9 mouse cellular contexts compared by ENCODE assay signal in the genomic region with DNA sequence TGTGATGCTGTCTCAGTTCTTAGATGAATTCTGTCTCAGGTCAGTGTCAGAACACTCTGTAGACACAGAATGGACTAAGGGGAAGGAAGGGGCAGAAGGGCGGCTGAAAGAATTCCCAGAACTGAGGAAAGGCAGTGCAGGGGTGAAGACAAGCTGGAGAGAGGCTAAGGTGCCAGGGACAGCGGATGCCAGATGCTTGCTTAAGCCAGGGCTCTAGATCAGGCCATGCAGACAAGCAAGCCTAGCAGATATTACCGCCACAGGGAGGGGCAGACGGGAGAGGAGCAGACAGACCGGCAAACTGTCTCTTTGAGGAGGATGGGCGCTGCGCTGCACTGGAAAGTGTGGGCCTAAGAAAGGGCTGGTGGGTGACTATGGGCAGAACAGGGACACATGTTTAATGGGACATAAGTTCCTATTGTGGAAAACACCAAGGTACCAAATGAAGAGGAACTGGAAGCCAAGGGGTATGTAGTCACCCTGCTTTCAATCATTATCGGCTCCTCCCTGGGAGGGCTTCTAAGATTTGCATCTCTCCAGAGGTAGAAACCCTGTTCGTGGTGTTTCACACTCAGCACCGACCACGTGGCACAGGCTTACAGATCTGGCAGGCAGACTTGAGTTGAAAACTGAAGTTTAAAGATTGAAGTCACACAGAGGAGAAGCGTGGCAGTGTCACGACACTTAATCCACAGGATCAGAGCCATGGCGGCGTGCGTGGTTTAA. TPM values are rescaled to one million over a fixed set of nuclear protein-coding genes. Genes with fewer than 3 reads are reported as not detected.
A peak's percentile ranks its signal among the peaks of the same experiment; 100 is the strongest.
DNase-seq lines count a peak whose midpoint lies in the region; ATAC-seq lines count a peak whose summit lies in the region.
"Had no signal": no experiment of that assay in that cellular context is flagged by ENCODE, and none has a peak within 500 bp of the region (broad histone marks: within the 10 kb centered on the region; RNA-seq: fewer than 3 reads in every experiment).

No protein-coding gene starts in this region.

- H3K9ac ChIP-seq in embryonic facial prominence, embryonic 15.5 days, result no peak overlapping the region
- H3K9ac ChIP-seq in liver, embryonic 12.5 days, result no peak overlapping the region

- no peaks in the 10 kb centered on the region for H3K9me3 ChIP-seq in embryonic facial prominence, embryonic 15.5 days (replicated peaks)
- no peaks in the 10 kb centered on the region for H3K9me3 ChIP-seq in embryonic facial prominence, embryonic 10.5 days
- no peaks in the 10 kb centered on the region for H3K9me3 ChIP-seq in liver, embryonic 12.5 days (replicated peaks)

- H3K4me2 ChIP-seq in embryonic facial prominence, embryonic 15.5 days (replicated peaks), result no peak overlapping the region
- no peak overlapping the region for H3K4me2 ChIP-seq in liver, embryonic 12.5 days

- H3K36me3 ChIP-seq in embryonic facial prominence, embryonic 15.5 days, result no peaks in the 10 kb centered on the region
- no peaks in the 10 kb centered on the region for H3K36me3 ChIP-seq in embryonic facial prominence, embryonic 10.5 days (replicated peaks)
- H3K36me3 ChIP-seq in liver, embryonic 12.5 days, result no peaks in the 10 kb centered on the region

- no peak overlapping the region for H3K4me3 ChIP-seq in embryonic facial prominence, embryonic 15.5 days (replicated peaks)
- H3K4me3 ChIP-seq in embryonic facial prominence, embryonic 10.5 days, result no peak overlapping the region
- H3K4me3 ChIP-seq in brown adipose tissue, adult 24 weeks (ENCODE audit: insufficient read depth, low read depth, low read length), result no peak overlapping the region
- no peak overlapping the region for H3K4me3 ChIP-seq in liver, embryonic 12.5 days

- 71% methylated on average over 16 of the region's 16 CpGs for whole genome bisulfite sequencing in embryonic facial prominence, embryonic 15.5 days
- 76% methylated on average over 16 of the region's 16 CpGs for WGBS in embryonic facial prominence, embryonic 10.5 days
- WGBS in liver, embryonic 12.5 days (ENCODE audit: insufficient replicate concordance), result 55% methylated on average over 16 of the region's 16 CpGs

- peaks cover 35% of the 10 kb centered on the region for H3K4me1 ChIP-seq in embryonic facial prominence, embryonic 15.5 days
- peaks cover 28% of the 10 kb centered on the region for H3K4me1 ChIP-seq in embryonic facial prominence, embryonic 10.5 days
- peaks cover 48% of the 10 kb centered on the region for H3K4me1 ChIP-seq in brown adipose tissue, adult 24 weeks (ENCODE audit: control insufficient read depth, insufficient read depth, insufficient read length, low read length)
- peaks cover 76% of the 10 kb centered on the region for H3K4me1 ChIP-seq in liver, embryonic 12.5 days

- ATAC-seq in embryonic facial prominence, embryonic 15.5 days (ENCODE audit: insufficient number of reproducible peaks, low FRiP score, low TSS enrichment, low read depth), result peak; percentile 25; the same call in 1 of the 2 replicates
- ATAC-seq in liver, embryonic 12.5 days, result peak; percentile 47; the same call in 1 of the 2 replicates

- H3K27me3 ChIP-seq in embryonic facial prominence, embryonic 15.5 days, result no peaks in the 10 kb centered on the region
- H3K27me3 ChIP-seq in embryonic facial prominence, embryonic 10.5 days (replicated peaks; ENCODE audit: low read depth, poor library complexity, severe bottlenecking), result no peaks in the 10 kb centered on the region
- no peaks in the 10 kb centered on the region for H3K27me3 ChIP-seq in liver, embryonic 12.5 days (replicated peaks)

- DNase-seq in embryonic facial prominence, embryonic 10.5 days (ENCODE audit: low spot score), result no peak
- peak; percentile 40 for DNase-seq in A20 (ENCODE audit: low read depth, low spot score)
- no peak for DNase-seq in spleen, adult 12 weeks (ENCODE audit: low spot score)
- DNase-seq in embryo, embryonic 10.5 days (ENCODE audit: low spot score), result no peak
- no peak for DNase-seq in cerebellum, postnatal 4 days (ENCODE audit: low spot score in 2 of 2)

- H3K27ac ChIP-seq in embryonic facial prominence, embryonic 15.5 days (replicated peaks), result no peak overlapping the region
- H3K27ac ChIP-seq in embryonic facial prominence, embryonic 10.5 days (replicated peaks), result no peak overlapping the region
- H3K27ac ChIP-seq in brown adipose tissue, adult 24 weeks (replicated peaks; ENCODE audit: low read depth, low read length), result peak overlapping the region; percentile 47
- no peak overlapping the region for H3K27ac ChIP-seq in liver, embryonic 12.5 days
- H3K27ac ChIP-seq: macrophage had no signal

RNA-seq across cellular contexts. Expression of gene Lnx2, which starts 5.4 kb away (rescaled TPM):
- 14.8 and 17.2 TPM in 2 replicates for polyA plus RNA-seq in embryonic facial prominence, embryonic 15.5 days (2015; fragmentation: Nextera tagmentation; extraction: Ambion mirVana)
- polyA plus RNA-seq in embryonic facial prominence, embryonic 10.5 days (2016; fragmentation: Nextera tagmentation; extraction: Ambion mirVana), result 10.4 and 11.6 TPM in 2 replicates
- polyA plus RNA-seq in brown adipose tissue, adult 24 weeks (2012; ENCODE audit: insufficient read depth, insufficient read length, missing spikeins), result 6.6 and 7.0 TPM in 2 replicates
- polyA plus RNA-seq in liver, embryonic 12.5 days (2016; fragmentation: Nextera tagmentation; extraction: Ambion mirVana), result 6.5 and 6.8 TPM in 2 replicates

RNA-seq across cellular contexts. Expression of gene Polr1d, which starts 5.9 kb away (rescaled TPM):
- polyA plus RNA-seq in embryonic facial prominence, embryonic 15.5 days (2015; fragmentation: Nextera tagmentation; extraction: Ambion mirVana), result 139 and 142 TPM in 2 replicates
- polyA plus RNA-seq in embryonic facial prominence, embryonic 10.5 days (2016; fragmentation: Nextera tagmentation; extraction: Ambion mirVana), result 135 and 141 TPM in 2 replicates
- 203 and 223 TPM in 2 replicates for polyA plus RNA-seq in brown adipose tissue, adult 24 weeks (2012; ENCODE audit: insufficient read depth, insufficient read length, missing spikeins)
- 116 TPM in 2 replicates for polyA plus RNA-seq in liver, embryonic 12.5 days (2016; fragmentation: Nextera tagmentation; extraction: Ambion mirVana)
